Mouse (Mus musculus): ENCODE results near the gene Eefsec. TPM values are rescaled to one million over a fixed set of nuclear protein-coding genes. Genes with fewer than 3 reads are reported as not detected.

The Eefsec gene
- total and polyA plus RNA-seq, 3 experiments = 27.5 to 378 (median 40.7) TPM

GRCm38 (mm10) chr6:88233996-88234395 lies 212.3 kb downstream of the Eefsec start:
- Histone ChIP-seq H3K9me3 (replicated peaks; ENCODE audit: insufficient read depth, low read length) (no peaks in the 10 kb centered on the region), H3K27ac (ENCODE audit: control insufficient read depth, low read depth, low read length) (no peak overlapping the region), H3K4me1 (ENCODE audit: control insufficient read depth in 1 of 2, insufficient read depth in 2 of 2, low read length in 2 of 2) (peaks cover 0 to 10% of the 10 kb centered on the region in 2 experiments; a peak in 2 of 4 replicates), H3K36me3 (ENCODE audit: control insufficient read depth in 1 of 2, insufficient read depth in 2 of 2, low read length in 2 of 2) (no peaks in the 10 kb centered on the region; a peak in 1 of 4 replicates), H3K4me3 (ENCODE audit: control insufficient read depth in 1 of 2, insufficient read depth in 1 of 2, low read depth in 2 of 2, low read length in 2 of 2) (no peak overlapping the region), H3K27me3 (ENCODE audit: control insufficient read depth in 1 of 2, insufficient read depth in 2 of 2, low read length in 2 of 2) (no peaks in the 10 kb centered on the region; a peak in 1 of 4 replicates), H3K79me2 (ENCODE audit: control insufficient read depth, insufficient read depth, low read length, poor library complexity) (no peaks in the 10 kb centered on the region), H3K9ac (ENCODE audit: control insufficient read depth, low read depth, low read length, poor library complexity, severe bottlenecking) (no peak overlapping the region)
- DNase-seq (ENCODE audit: low read depth, low spot score) = no peak
- TF ChIP-seq RCOR1 (IDR thresholded peaks at IDR 0.05; ENCODE audit: low read depth, low read length) (no peak), RAD21 (IDR thresholded peaks at IDR 0.05; ENCODE audit: low read depth, low read length) (no peak), UBTF (IDR thresholded peaks at IDR 0.05; ENCODE audit: borderline replicate concordance, insufficient read depth, low read depth, low read length) (no peak), POLR2A (IDR thresholded peaks at IDR 0.05; ENCODE audit: control insufficient read depth in 1 of 2, insufficient read depth in 1 of 2, low read depth in 1 of 2, low read length in 2 of 2, poor library complexity in 1 of 2) (no peak), POLR2AphosphoS5 (IDR thresholded peaks at IDR 0.05; ENCODE audit: borderline replicate concordance, low read depth, low read length) (no peak), ZMIZ1 (IDR thresholded peaks at IDR 0.05; ENCODE audit: low read depth, low read length) (no peak), TAL1 (IDR thresholded peaks at IDR 0.05; ENCODE audit: low read length) (no peak), MYB (IDR thresholded peaks at IDR 0.05; ENCODE audit: low read depth, low read length) (no peak), MEF2A (IDR thresholded peaks at IDR 0.05; ENCODE audit: extremely low read depth, insufficient replicate concordance, low read depth, low read length, poor library complexity, severe bottlenecking) (no peak), BHLHE40 (IDR thresholded peaks at IDR 0.05; ENCODE audit: borderline replicate concordance, low read depth, low read length) (no peak), ZC3H11A (IDR thresholded peaks at IDR 0.05; ENCODE audit: low read depth, low read length) (no peak), NRF1 (IDR thresholded peaks at IDR 0.05; ENCODE audit: insufficient read depth, low read depth, low read length, poor library complexity, severe bottlenecking) (no peak), USF1 (IDR thresholded peaks at IDR 0.05; ENCODE audit: low read depth, low read length) (no peak), ZNF384 (IDR thresholded peaks at IDR 0.05; ENCODE audit: low read depth, low read length) (no peak)

DNA sequence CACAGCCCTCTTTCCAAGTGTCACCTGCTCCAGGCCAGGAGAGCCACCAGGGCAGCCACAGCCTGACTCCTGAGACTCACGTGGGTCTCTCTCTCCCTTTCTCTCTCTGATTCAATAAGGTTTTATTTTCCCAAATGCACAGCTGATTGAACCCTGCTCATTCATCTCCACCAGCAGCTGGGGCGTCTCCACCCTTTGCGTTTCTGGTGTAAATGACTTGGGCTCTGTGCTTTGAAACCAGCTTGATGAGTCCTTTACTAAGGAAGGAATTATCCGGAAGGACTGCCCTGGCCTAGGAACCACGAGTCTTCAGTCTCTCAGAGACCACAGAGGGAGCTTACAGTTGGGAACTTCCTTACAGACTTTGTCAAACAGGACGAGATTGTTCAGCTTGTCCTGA lies 214.1 kb downstream of the Eefsec start:
- no peak for TF ChIP-seq NELFE (IDR thresholded peaks at IDR 0.05; ENCODE audit: low read depth, low read length)
- no peak for TF ChIP-seq MXI1 (IDR thresholded peaks at IDR 0.05; ENCODE audit: low read depth, low read length)
- TF ChIP-seq HCFC1 (IDR thresholded peaks at IDR 0.05; ENCODE audit: low read depth, low read length) = no peak
- no peak for TF ChIP-seq E2F4 (IDR thresholded peaks at IDR 0.05; ENCODE audit: borderline replicate concordance, low read depth, low read length)
- no peak for TF ChIP-seq ELF1 (IDR thresholded peaks at IDR 0.05; ENCODE audit: low read depth, low read length)
- no peak for TF ChIP-seq RAD21 (IDR thresholded peaks at IDR 0.05; ENCODE audit: low read depth, low read length)
- TF ChIP-seq SMC3 (IDR thresholded peaks at IDR 0.05; ENCODE audit: low read depth, low read length) = no peak
- TF ChIP-seq SIN3A (IDR thresholded peaks at IDR 0.05; ENCODE audit: low read length) = no peak
- TF ChIP-seq CTCF (IDR thresholded peaks at IDR 0.05 in 2 of 3, conservative IDR thresholded peaks at IDR 0.05 in 1 of 3; ENCODE audit: control insufficient read depth in 1 of 3, insufficient read depth in 1 of 3, low read depth in 2 of 3, low read length in 3 of 3, poor library complexity in 1 of 3, severe bottlenecking in 1 of 3) = no peak
- TF ChIP-seq UBTF (IDR thresholded peaks at IDR 0.05; ENCODE audit: borderline replicate concordance, insufficient read depth, low read depth, low read length) = no peak
- TF ChIP-seq MEF2A (IDR thresholded peaks at IDR 0.05; ENCODE audit: extremely low read depth, insufficient replicate concordance, low read depth, low read length, poor library complexity, severe bottlenecking) = no peak
- no peak for TF ChIP-seq POLR2AphosphoS5 (IDR thresholded peaks at IDR 0.05; ENCODE audit: borderline replicate concordance, low read depth, low read length)
- no peak for TF ChIP-seq KAT2A (conservative IDR thresholded peaks at IDR 0.05; ENCODE audit: low read depth, low read length)
- no peak for TF ChIP-seq ZMIZ1 (IDR thresholded peaks at IDR 0.05; ENCODE audit: low read depth, low read length)
- TF ChIP-seq CHD2 (IDR thresholded peaks at IDR 0.05; ENCODE audit: low read length) = no peak
- TF ChIP-seq POLR2A (IDR thresholded peaks at IDR 0.05; ENCODE audit: control insufficient read depth in 1 of 2, insufficient read depth in 1 of 2, low read depth in 1 of 2, low read length in 2 of 2, poor library complexity in 1 of 2) = no peak
- no peak for TF ChIP-seq EP300 (IDR thresholded peaks at IDR 0.05; ENCODE audit: low read depth in 1 of 2, low read length in 2 of 2)
- no peak for TF ChIP-seq ETS1 (IDR thresholded peaks at IDR 0.05; ENCODE audit: low read depth, low read length)
- no peak for TF ChIP-seq MAZ (IDR thresholded peaks at IDR 0.05; ENCODE audit: low read depth, low read length)
- no peak for TF ChIP-seq NRF1 (IDR thresholded peaks at IDR 0.05; ENCODE audit: insufficient read depth, low read depth, low read length, poor library complexity, severe bottlenecking)
- Histone ChIP-seq H3K79me2 (ENCODE audit: control insufficient read depth, insufficient read depth, low read length, poor library complexity) (no peaks in the 10 kb centered on the region), H3K27ac (ENCODE audit: control insufficient read depth, low read depth, low read length) (no peak overlapping the region), H3K4me3 (ENCODE audit: control insufficient read depth in 1 of 2, insufficient read depth in 1 of 2, low read depth in 2 of 2, low read length in 2 of 2) (no peak overlapping the region), H3K36me3 (ENCODE audit: control insufficient read depth in 1 of 2, insufficient read depth in 2 of 2, low read length in 2 of 2) (no peaks in the 10 kb centered on the region; a peak in 1 of 4 replicates), H3K4me1 (ENCODE audit: control insufficient read depth in 1 of 2, insufficient read depth in 2 of 2, low read length in 2 of 2) (peaks cover 0 to 10% of the 10 kb centered on the region in 2 experiments; a peak in 2 of 4 replicates), H3K9me3 (replicated peaks; ENCODE audit: insufficient read depth, low read length) (no peaks in the 10 kb centered on the region), H3K27me3 (ENCODE audit: control insufficient read depth in 1 of 2, insufficient read depth in 2 of 2, low read length in 2 of 2) (no peaks in the 10 kb centered on the region; a peak in 1 of 4 replicates), H3K9ac (ENCODE audit: control insufficient read depth, low read depth, low read length, poor library complexity, severe bottlenecking) (no peak overlapping the region)
- DNase-seq (ENCODE audit: low read depth, low spot score) = no peak
